Mouse (Mus musculus): Measurements from ENCODE around the gene Erc1.

GRCm38 (mm10) chr6:119731155-119731554, 116.8 kb downstream of the Erc1 start:
- TF ChIP-seq POLR2A (IDR thresholded peaks at IDR 0.05; ENCODE audit: low read depth, low read length) (no peak), CTCF (IDR thresholded peaks at IDR 0.05; ENCODE audit: extremely low read depth, insufficient read length, insufficient replicate concordance, low read depth, low read length) (no peak)

All from small intestine, adult 2 months (tissue).